Mouse (Mus musculus): ENCODE results near the gene Maml1.

GRCm38 (mm10) chr11:50222559-50223276, 69.4 kb downstream of the Maml1 start:
- TF ChIP-seq CTCF (IDR thresholded peaks at IDR 0.05; ENCODE audit: extremely low read depth, insufficient read depth, low read length) (no peak), POLR2A (IDR thresholded peaks at IDR 0.05; ENCODE audit: extremely low read depth, insufficient read depth, low read length) (no peak)

Data from cortical plate, adult 2 months (tissue).